Mouse (Mus musculus) testis, adult 2 months (tissue): ENCODE results near the gene Bmp8b.
"Not testable (repeated sequence)": the region's sequence is repeated elsewhere in the genome, so short reads cannot be mapped to it uniquely, and the experiment has no call there.

Source experiments
- CTCF ChIP-seq: fragments of 200-500 bp; IDR thresholded peaks from 2 replicates; pipeline ENCODE4 v1.5.1; 2012; ENCODE audit warnings: low read depth, mild to moderate bottlenecking, inconsistent platforms, low read length, moderate library complexity; ENCODE audit not compliant: control insufficient read depth, insufficient read depth, insufficient replicate concordance
- POLR2A ChIP-seq: fragments of 200-500 bp; IDR thresholded peaks from 2 replicates; pipeline ENCODE4 v1.6.1; 2012; ENCODE audit warnings: low read depth, mild to moderate bottlenecking, inconsistent platforms, low read length, moderate library complexity; ENCODE audit not compliant: control insufficient read depth

DNA sequence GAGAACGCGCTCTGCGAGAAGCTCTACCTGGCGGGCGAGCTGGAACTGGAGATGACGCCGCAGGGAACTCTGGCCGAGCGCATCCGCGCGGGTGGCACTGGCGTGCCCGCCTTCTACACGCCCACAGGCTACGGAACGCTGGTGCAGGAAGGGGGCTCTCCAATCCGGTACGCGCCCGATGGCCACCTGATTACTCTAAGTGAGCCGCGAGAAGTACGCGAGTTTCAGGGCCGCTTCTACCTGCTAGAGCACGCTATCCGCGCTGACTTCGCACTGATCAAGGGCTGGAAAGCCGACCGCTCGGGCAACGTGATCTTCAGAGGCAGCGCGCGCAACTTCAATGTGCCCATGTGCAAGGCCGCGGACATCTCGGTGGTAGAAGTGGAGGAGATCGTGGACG is 11.7 kb downstream of the Bmp8b start:
- TF ChIP-seq CTCF, POLR2A: not testable (repeated sequence)
